Mouse (Mus musculus): ENCODE measurements around the gene Dcaf15. TPM values are rescaled to one million over a fixed set of nuclear protein-coding genes. Genes with fewer than 3 reads are reported as not detected.

Dcaf15 gene
- total and polyA plus RNA-seq, 3 experiments: 34.4 to 56.1 TPM; not detected in 1

DNA sequence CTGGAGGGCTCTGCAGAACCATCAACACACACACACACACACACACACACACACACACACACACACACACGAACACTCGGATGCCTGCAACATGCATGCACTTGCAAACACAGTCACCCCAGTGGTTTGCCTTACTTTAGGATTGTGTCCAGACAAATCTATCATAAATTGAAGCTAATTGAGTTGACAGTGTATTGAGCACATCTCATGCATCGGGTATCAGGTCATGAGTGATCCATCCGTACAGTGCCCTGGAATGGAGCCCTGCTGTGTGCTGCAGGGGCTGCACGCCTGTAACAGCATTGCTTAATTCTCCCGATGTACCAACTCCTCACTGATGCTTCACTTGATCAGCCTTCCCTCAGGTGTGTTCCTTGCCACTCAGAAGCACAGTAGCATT lies 11.1 kb upstream of the Dcaf15 start:
- TF ChIP-seq HCFC1 (IDR thresholded peaks at IDR 0.05; ENCODE audit: low read depth, low read length) (no peak), CHD1 (IDR thresholded peaks at IDR 0.05; ENCODE audit: low read depth, low read length) (no peak), TBP (IDR thresholded peaks at IDR 0.05; ENCODE audit: low read depth, low read length) (no peak), NRF1 (IDR thresholded peaks at IDR 0.05; ENCODE audit: insufficient read depth, low read depth, low read length, poor library complexity, severe bottlenecking) (no peak), MAX (IDR thresholded peaks at IDR 0.05; ENCODE audit: low read length) (no peak), CHD2 (IDR thresholded peaks at IDR 0.05; ENCODE audit: low read length) (no peak), RCOR1 (IDR thresholded peaks at IDR 0.05; ENCODE audit: low read depth, low read length) (no peak), MEF2A (IDR thresholded peaks at IDR 0.05; ENCODE audit: extremely low read depth, insufficient replicate concordance, low read depth, low read length, poor library complexity, severe bottlenecking) (no peak)
- DNase-seq (ENCODE audit: low read depth, low spot score): no peak
- Histone ChIP-seq H3K4me1 (ENCODE audit: control insufficient read depth in 1 of 2, insufficient read depth in 2 of 2, low read length in 2 of 2) (no peaks in the 10 kb centered on the region), H3K27ac (ENCODE audit: control insufficient read depth, low read depth, low read length) (no peak overlapping the region), H3K27me3 (ENCODE audit: control insufficient read depth in 1 of 2, insufficient read depth in 2 of 2, low read length in 2 of 2) (no peaks in the 10 kb centered on the region), H3K9me3 (replicated peaks; ENCODE audit: insufficient read depth, low read length) (no peaks in the 10 kb centered on the region), H3K36me3 (ENCODE audit: control insufficient read depth in 1 of 2, insufficient read depth in 2 of 2, low read length in 2 of 2) (no peaks in the 10 kb centered on the region), H3K79me2 (ENCODE audit: control insufficient read depth, insufficient read depth, low read length, poor library complexity) (no peaks in the 10 kb centered on the region), H3K9ac (ENCODE audit: control insufficient read depth, low read depth, low read length, poor library complexity, severe bottlenecking) (no peak overlapping the region), H3K4me3 (ENCODE audit: control insufficient read depth in 1 of 2, insufficient read depth in 1 of 2, low read depth in 2 of 2, low read length in 2 of 2) (no peak overlapping the region)

GRCm38 (mm10) chr8:84106216-84107040 lies 1.9 kb upstream of the Dcaf15 start:
- TF ChIP-seq JUND (IDR thresholded peaks at IDR 0.05; ENCODE audit: low read depth, low read length) (no peak), MAFK (IDR thresholded peaks at IDR 0.05; ENCODE audit: borderline replicate concordance, low read depth, low read length) (no peak), ZKSCAN1 (IDR thresholded peaks at IDR 0.05; ENCODE audit: low read depth, low read length) (no peak), ETS1 (IDR thresholded peaks at IDR 0.05; ENCODE audit: low read depth, low read length) (no peak), ZNF384 (IDR thresholded peaks at IDR 0.05; ENCODE audit: low read depth, low read length) (no peak), EP300 (IDR thresholded peaks at IDR 0.05; ENCODE audit: low read depth in 1 of 2, low read length in 2 of 2) (no peak), ELF1 (IDR thresholded peaks at IDR 0.05; ENCODE audit: low read depth, low read length) (no peak), BHLHE40 (IDR thresholded peaks at IDR 0.05; ENCODE audit: borderline replicate concordance, low read depth, low read length) (no peak), E2F4 (IDR thresholded peaks at IDR 0.05; ENCODE audit: borderline replicate concordance, low read depth, low read length) (no peak), GABPA (IDR thresholded peaks at IDR 0.05; ENCODE audit: low read depth, low read length) (no peak), RAD21 (IDR thresholded peaks at IDR 0.05; ENCODE audit: low read depth, low read length) (no peak), KAT2A (conservative IDR thresholded peaks at IDR 0.05; ENCODE audit: low read depth, low read length) (no peak), CHD1 (IDR thresholded peaks at IDR 0.05; ENCODE audit: low read depth, low read length) (no peak), MEF2A (IDR thresholded peaks at IDR 0.05; ENCODE audit: extremely low read depth, insufficient replicate concordance, low read depth, low read length, poor library complexity, severe bottlenecking) (no peak), ZMIZ1 (IDR thresholded peaks at IDR 0.05; ENCODE audit: low read depth, low read length) (no peak), MYB (IDR thresholded peaks at IDR 0.05; ENCODE audit: low read depth, low read length) (no peak), NRF1 (IDR thresholded peaks at IDR 0.05; ENCODE audit: insufficient read depth, low read depth, low read length, poor library complexity, severe bottlenecking) (no peak), HCFC1 (IDR thresholded peaks at IDR 0.05; ENCODE audit: low read depth, low read length) (no peak), CHD2 (IDR thresholded peaks at IDR 0.05; ENCODE audit: low read length) (no peak)
- no peak overlapping the region for H3K9ac ChIP-seq (ENCODE audit: control insufficient read depth, low read depth, low read length, poor library complexity, severe bottlenecking)
- peaks cover 2 to 13% of the 10 kb centered on the region in 2 experiments; a peak in 3 of 4 replicates for H3K4me1 ChIP-seq (ENCODE audit: control insufficient read depth in 1 of 2, insufficient read depth in 2 of 2, low read length in 2 of 2)
- no peak for DNase-seq (ENCODE audit: low read depth, low spot score)
- H3K79me2 ChIP-seq (ENCODE audit: control insufficient read depth, insufficient read depth, low read length, poor library complexity): peaks cover 9% of the 10 kb centered on the region
- H3K27me3 ChIP-seq (ENCODE audit: control insufficient read depth in 1 of 2, insufficient read depth in 2 of 2, low read length in 2 of 2): no peaks in the 10 kb centered on the region; a peak in 2 of 4 replicates
- peaks cover 0 to 9% of the 10 kb centered on the region in 2 experiments; a peak in 2 of 4 replicates for H3K36me3 ChIP-seq (ENCODE audit: control insufficient read depth in 1 of 2, insufficient read depth in 2 of 2, low read length in 2 of 2)
- no peak overlapping the region for H3K27ac ChIP-seq (ENCODE audit: control insufficient read depth, low read depth, low read length)
- H3K4me3 ChIP-seq (ENCODE audit: control insufficient read depth in 1 of 2, insufficient read depth in 1 of 2, low read depth in 2 of 2, low read length in 2 of 2): no peak overlapping the region
- no peaks in the 10 kb centered on the region for H3K9me3 ChIP-seq (replicated peaks; ENCODE audit: insufficient read depth, low read length)

Measured in MEL (cell line).